Mouse (Mus musculus): ENCODE data around the gene Mrpl51. TPM values are rescaled to one million over a fixed set of nuclear protein-coding genes. Genes with fewer than 3 reads are reported as not detected.

The Mrpl51 gene
- polyA plus RNA-seq, 1 experiment from 2014 or later = 210 TPM

DNA sequence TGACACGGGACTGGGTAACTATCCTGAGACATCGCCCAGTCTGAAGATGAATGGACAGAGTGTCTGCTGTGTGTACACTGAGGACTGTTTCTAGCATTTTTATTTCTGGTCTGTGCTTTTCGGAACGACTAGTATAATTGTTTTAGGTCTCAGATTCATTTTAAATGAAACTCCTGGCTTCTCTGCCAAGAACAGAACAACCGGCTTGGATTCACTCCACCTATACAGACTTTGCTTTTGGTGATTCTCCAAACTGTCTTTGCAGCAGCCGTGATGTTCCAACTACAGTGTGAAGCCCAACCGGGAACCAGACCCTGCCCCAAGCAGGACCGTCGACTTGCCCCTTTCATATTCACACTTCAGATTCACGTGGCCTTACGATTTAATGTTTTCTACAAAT lies 26.3 kb downstream of the Mrpl51 start:
- Histone ChIP-seq H3K27ac (no peak overlapping the region), H3K9ac (replicated peaks) (no peak overlapping the region), H3K4me3 (replicated peaks) (no peak overlapping the region), H3K4me2 (no peak overlapping the region), H3K9me3 (no peaks in the 10 kb centered on the region), H3K36me3 (peaks cover 9% of the 10 kb centered on the region; the same call in 1 of the 2 replicates), H3K4me1 (replicated peaks) (peaks cover 6% of the 10 kb centered on the region; the same call in 1 of the 2 replicates), H3K27me3 (peaks cover 11% of the 10 kb centered on the region)
- no peak for ATAC-seq (ENCODE audit: insufficient number of reproducible peaks, insufficient read depth, low FRiP score, low TSS enrichment, low read depth)
- WGBS = 86% methylated on average over 11 of the region's 11 CpGs

GRCm38 (mm10) chr6:125218963-125219362 lies 27.4 kb downstream of the Mrpl51 start:
- Histone ChIP-seq H3K9ac (replicated peaks) (no peak overlapping the region), H3K9me3 (no peaks in the 10 kb centered on the region), H3K36me3 (peaks cover 16% of the 10 kb centered on the region; the same call in 1 of the 2 replicates), H3K4me3 (replicated peaks) (no peak overlapping the region), H3K4me1 (replicated peaks) (peaks cover 6% of the 10 kb centered on the region; the same call in 1 of the 2 replicates), H3K27me3 (peaks cover 2% of the 10 kb centered on the region), H3K27ac (no peak overlapping the region), H3K4me2 (no peak overlapping the region)
- 70% methylated on average over 4 of the region's 4 CpGs for WGBS
- no peak for ATAC-seq (ENCODE audit: insufficient number of reproducible peaks, insufficient read depth, low FRiP score, low TSS enrichment, low read depth)

DNA sequence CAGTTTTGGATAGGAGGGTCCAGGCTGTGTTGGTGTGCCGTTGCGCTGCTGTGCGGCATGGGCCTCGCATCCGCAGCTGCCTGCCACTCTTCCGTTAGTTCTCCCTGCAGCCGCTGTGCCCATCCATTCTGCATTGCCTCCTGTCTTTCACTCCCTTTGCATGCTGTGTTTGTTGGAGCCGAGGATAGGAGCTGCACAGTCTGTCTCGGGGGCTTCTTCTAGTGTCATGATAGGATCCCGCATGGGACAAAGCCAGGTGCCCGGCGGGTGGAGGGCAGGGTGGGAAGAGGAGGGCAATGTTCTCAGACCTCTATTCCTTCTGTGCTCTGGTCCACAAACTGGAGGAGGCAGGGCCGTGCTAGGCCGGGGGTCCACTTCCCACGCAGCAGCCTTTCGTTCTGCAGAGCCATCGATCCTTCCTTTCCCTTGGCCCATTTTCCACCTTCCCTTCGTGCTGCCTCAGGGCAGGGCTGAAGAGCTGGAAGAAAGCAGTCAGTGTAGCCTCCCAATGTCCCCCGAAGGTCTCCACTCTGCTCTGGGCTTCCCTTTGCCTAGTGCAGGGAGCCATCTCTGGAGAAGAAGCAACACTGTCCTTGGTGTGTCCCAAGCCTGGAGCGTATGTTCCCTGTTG lies 29.6 kb downstream of the Mrpl51 start:
- peaks cover 4% of the 10 kb centered on the region; the same call in 1 of the 2 replicates for H3K4me1 ChIP-seq (replicated peaks)
- no peaks in the 10 kb centered on the region; the same call in 1 of the 2 replicates for H3K27me3 ChIP-seq
- H3K27ac ChIP-seq = no peak overlapping the region
- no peak overlapping the region for H3K4me3 ChIP-seq (replicated peaks)
- H3K4me2 ChIP-seq = no peak overlapping the region
- no peak for ATAC-seq (ENCODE audit: insufficient number of reproducible peaks, insufficient read depth, low FRiP score, low TSS enrichment, low read depth)
- H3K9ac ChIP-seq (replicated peaks) = no peak overlapping the region
- 91% methylated on average over 20 of the region's 20 CpGs for WGBS
- H3K9me3 ChIP-seq = no peaks in the 10 kb centered on the region
- H3K36me3 ChIP-seq = peaks cover 20% of the 10 kb centered on the region; the same call in 1 of the 2 replicates

- no peak overlapping the region for H3K27ac ChIP-seq
- no peak for ATAC-seq (ENCODE audit: insufficient number of reproducible peaks, insufficient read depth, low FRiP score, low TSS enrichment, low read depth)
- no peaks in the 10 kb centered on the region; the same call in 1 of the 2 replicates for H3K27me3 ChIP-seq
- no peak overlapping the region for H3K9ac ChIP-seq (replicated peaks)
- H3K4me1 ChIP-seq (replicated peaks) = no peaks in the 10 kb centered on the region
- no peak overlapping the region for H3K4me3 ChIP-seq (replicated peaks)
- H3K9me3 ChIP-seq = no peaks in the 10 kb centered on the region
- 79% methylated on average over 2 of the region's 2 CpGs for WGBS
- H3K4me2 ChIP-seq = no peak overlapping the region
- H3K36me3 ChIP-seq = peaks cover 20% of the 10 kb centered on the region; the same call in 1 of the 2 replicates
Observed at GRCm38 (mm10) chr6:125222146-125222545, 30.5 kb downstream of the Mrpl51 start.

DNA sequence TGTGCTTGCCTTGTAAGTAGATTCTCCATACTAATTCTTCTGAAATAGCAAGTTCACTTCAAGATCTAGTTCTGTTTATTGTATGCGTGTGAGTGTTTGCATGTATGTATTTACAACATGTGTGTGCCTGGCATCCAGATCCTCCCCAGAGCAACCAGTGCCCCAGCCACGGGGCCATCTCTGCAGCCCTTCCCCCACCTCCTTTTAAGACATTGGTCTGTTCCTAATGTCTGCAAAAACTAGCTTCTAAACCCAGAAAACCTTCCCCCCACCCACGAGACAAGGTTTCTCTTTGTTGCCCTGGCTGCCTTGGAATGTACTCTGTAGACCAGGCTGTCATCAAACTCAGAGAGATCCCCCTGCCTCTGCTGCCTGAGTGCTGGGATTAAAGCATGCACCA lies 31.0 kb downstream of the Mrpl51 start:
- no peak overlapping the region for H3K4me2 ChIP-seq
- H3K9ac ChIP-seq (replicated peaks) = no peak overlapping the region
- ATAC-seq (ENCODE audit: insufficient number of reproducible peaks, insufficient read depth, low FRiP score, low TSS enrichment, low read depth) = no peak
- H3K27ac ChIP-seq = no peak overlapping the region
- H3K27me3 ChIP-seq = no peaks in the 10 kb centered on the region; the same call in 1 of the 2 replicates
- no peak overlapping the region for H3K4me3 ChIP-seq (replicated peaks)
- peaks cover 20% of the 10 kb centered on the region; the same call in 1 of the 2 replicates for H3K36me3 ChIP-seq
- WGBS = 81% methylated on average over 3 of the region's 3 CpGs
- no peaks in the 10 kb centered on the region for H3K4me1 ChIP-seq (replicated peaks)
- H3K9me3 ChIP-seq = no peaks in the 10 kb centered on the region

DNA sequence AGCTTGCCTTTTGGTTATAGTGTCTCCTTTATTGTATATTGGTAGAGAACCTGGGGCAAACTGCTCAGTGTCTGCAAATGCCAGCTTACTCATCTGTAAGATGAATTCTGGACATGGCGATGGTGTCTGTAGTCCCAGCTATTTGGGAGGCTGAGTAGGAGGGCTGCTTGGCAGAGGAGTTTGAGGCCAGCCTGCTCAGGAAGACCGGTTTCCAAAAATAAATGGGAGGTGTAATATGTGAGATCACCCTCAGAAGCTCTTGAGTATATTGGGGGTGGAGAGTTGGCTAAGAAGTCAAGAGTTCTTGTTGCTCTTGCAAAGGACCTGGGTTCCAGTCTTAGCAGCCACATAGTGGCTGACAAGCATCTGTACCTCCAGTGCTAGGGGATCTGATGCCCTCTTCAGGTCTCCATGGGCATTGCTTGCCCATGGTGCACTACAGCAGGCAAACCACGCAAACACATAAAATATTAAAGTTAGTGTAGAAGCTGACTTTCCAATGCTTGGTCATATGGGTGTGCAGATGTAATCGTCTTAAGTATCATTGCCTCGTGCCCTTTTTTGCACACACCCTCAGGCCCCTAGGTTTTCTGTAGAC lies 34.0 kb downstream of the Mrpl51 start:
- ATAC-seq (ENCODE audit: insufficient number of reproducible peaks, insufficient read depth, low FRiP score, low TSS enrichment, low read depth) = no peak
- no peak overlapping the region for H3K27ac ChIP-seq
- no peak overlapping the region for H3K4me3 ChIP-seq (replicated peaks)
- H3K36me3 ChIP-seq = peaks cover 14% of the 10 kb centered on the region; the same call in 1 of the 2 replicates
- WGBS = 85% methylated on average over 5 of the region's 5 CpGs
- no peaks in the 10 kb centered on the region for H3K9me3 ChIP-seq
- H3K27me3 ChIP-seq = 0 out of 2 replicates have a peak, but pooled peaks cover 2% of the 10 kb centered on the region
- H3K9ac ChIP-seq (replicated peaks) = no peak overlapping the region
- no peak overlapping the region for H3K4me2 ChIP-seq
- H3K4me1 ChIP-seq (replicated peaks) = no peaks in the 10 kb centered on the region

DNA sequence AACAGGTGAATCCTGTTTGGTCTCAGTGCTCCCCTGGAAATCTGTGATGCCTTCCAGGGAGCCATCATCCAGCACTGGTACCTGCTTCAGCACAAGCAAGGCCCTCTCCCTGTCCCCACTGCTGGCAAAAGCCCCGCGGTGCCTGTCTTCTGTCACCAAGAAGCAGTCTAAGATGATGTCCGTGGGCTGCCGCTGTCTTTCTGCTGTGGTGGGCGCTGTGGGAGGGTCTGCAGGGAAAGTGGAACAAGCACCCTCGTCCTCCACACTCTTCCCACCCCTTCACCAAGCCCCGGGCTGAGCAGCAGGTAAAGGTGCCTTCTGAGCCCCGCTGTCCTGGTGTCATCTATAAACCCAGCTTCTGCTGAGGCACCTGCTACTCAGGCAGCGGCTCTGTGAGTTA lies 39.0 kb downstream of the Mrpl51 start:
- no peak for ATAC-seq (ENCODE audit: insufficient number of reproducible peaks, insufficient read depth, low FRiP score, low TSS enrichment, low read depth)
- Histone ChIP-seq H3K4me1 (replicated peaks) (peaks cover 22% of the 10 kb centered on the region), H3K4me3 (replicated peaks) (no peak overlapping the region), H3K4me2 (no peak overlapping the region), H3K27ac (no peak overlapping the region), H3K9ac (replicated peaks) (no peak overlapping the region), H3K9me3 (no peaks in the 10 kb centered on the region), H3K36me3 (no peaks in the 10 kb centered on the region), H3K27me3 (0 out of 2 replicates have a peak, but pooled peaks cover 2% of the 10 kb centered on the region)
- WGBS = 65% methylated on average over 9 of the region's 9 CpGs

DNA sequence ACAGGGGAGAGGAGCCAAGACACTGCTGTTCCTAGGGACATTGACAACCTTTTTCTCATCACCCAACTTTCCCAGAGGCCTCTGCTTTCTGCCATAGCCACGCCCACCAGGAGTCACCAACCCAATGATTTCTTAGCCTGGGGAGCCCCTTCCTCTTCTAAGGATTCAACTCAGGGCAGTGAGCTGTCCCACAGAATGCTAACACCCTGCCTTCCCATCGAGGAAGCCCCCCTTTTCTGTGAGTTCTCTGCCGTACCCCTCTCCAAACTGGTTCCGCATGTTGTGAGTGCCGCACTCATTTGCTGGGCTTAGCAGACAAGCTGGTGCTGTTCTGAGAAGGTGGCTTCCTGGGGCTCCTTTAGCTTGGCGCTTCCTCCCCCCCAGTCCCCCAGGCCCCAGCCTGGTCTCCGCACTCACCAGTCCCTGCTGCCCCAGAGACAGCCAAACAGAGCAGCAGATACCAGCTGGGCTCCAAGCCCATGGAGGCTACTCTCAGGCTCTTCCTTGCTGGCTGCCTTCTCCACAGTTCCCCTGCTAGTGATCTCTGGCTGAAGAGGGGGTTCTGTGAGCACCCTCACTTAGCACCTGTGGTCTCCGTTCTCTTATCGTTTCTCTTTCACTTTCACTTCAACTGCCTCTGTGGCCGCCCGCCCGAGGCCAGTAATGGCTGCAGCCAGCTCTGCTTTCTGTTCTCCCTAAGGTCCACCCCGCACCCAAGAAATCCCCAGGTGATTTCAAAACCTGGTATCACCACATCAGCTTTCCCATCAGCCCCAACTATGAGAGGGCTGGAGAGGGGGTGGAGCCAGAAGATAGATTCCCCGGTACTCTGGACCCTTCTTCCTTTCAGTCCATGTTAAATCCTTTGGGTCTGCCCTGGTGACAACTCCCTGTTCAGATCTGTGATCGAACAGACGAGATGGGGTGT lies 39.8 kb downstream of the Mrpl51 start, which contains the start of gene Tapbpl:
Tapbpl (minus strand) TSS at position 744 of the 928 bp plus-strand sequence.
- H3K4me2 ChIP-seq = peak within 1 kb of the TSS; percentile 92
- peak; percentile 37; the same call in 1 of the 2 replicates for ATAC-seq (ENCODE audit: insufficient number of reproducible peaks, insufficient read depth, low FRiP score, low TSS enrichment, low read depth)
- 7% methylated on average over 16 of the region's 16 CpGs for WGBS
- H3K4me3 ChIP-seq (replicated peaks) = peak within 1 kb of the TSS; percentile 49
- H3K9ac ChIP-seq (replicated peaks) = peak within 1 kb of the TSS; percentile 74
- H3K4me1 ChIP-seq (replicated peaks) = peaks cover 22% of the 10 kb centered on the region
- H3K36me3 ChIP-seq = no peaks in the 10 kb centered on the region
- 0 out of 2 replicates have a peak, but pooled peaks cover 2% of the 10 kb centered on the region for H3K27me3 ChIP-seq
- H3K27ac ChIP-seq = peak within 1 kb of the TSS; percentile 29; the same call in 1 of the 2 replicates
- no peaks in the 10 kb centered on the region for H3K9me3 ChIP-seq

- 48% methylated on average over 4 of the region's 4 CpGs for WGBS
- H3K27ac ChIP-seq = no peak overlapping the region
Observed at GRCm38 (mm10) chr6:125232045-125232437, 40.4 kb downstream of the Mrpl51 start.

GRCm38 (mm10) chr6:125232516-125232915 lies 40.9 kb downstream of the Mrpl51 start:
- WGBS = 86% methylated on average over 6 of the region's 6 CpGs
- Histone ChIP-seq H3K27ac (no peak overlapping the region), H3K36me3 (no peaks in the 10 kb centered on the region), H3K4me1 (replicated peaks) (peaks cover 28% of the 10 kb centered on the region), H3K4me2 (no peak overlapping the region), H3K4me3 (replicated peaks) (no peak overlapping the region), H3K9ac (replicated peaks) (no peak overlapping the region), H3K9me3 (no peaks in the 10 kb centered on the region), H3K27me3 (0 out of 2 replicates have a peak, but pooled peaks cover 2% of the 10 kb centered on the region)
- ATAC-seq (ENCODE audit: insufficient number of reproducible peaks, insufficient read depth, low FRiP score, low TSS enrichment, low read depth) = no peak

More at GRCm38 (mm10) chr6:125232045-125232437, 40.4 kb downstream of the Mrpl51 start:
- H3K4me2 ChIP-seq = peak overlapping the region; percentile 92
- H3K4me3 ChIP-seq (replicated peaks) = peak overlapping the region; percentile 49
- no peaks in the 10 kb centered on the region for H3K9me3 ChIP-seq
- peaks cover 28% of the 10 kb centered on the region for H3K4me1 ChIP-seq (replicated peaks)
- H3K9ac ChIP-seq (replicated peaks) = peak overlapping the region; percentile 74; the same call in 1 of the 2 replicates
- no peaks in the 10 kb centered on the region for H3K36me3 ChIP-seq
- no peak for ATAC-seq (ENCODE audit: insufficient number of reproducible peaks, insufficient read depth, low FRiP score, low TSS enrichment, low read depth)
- 0 out of 2 replicates have a peak, but pooled peaks cover 2% of the 10 kb centered on the region for H3K27me3 ChIP-seq
